In genomic region chr9:31980459-31980858, GRCm38 (mm10) we compare ENCODE assay signal across 19 mouse cellular contexts.
DNase-seq lines count a peak whose midpoint lies in the region; ATAC-seq and TF ChIP-seq lines count a peak whose summit lies in the region.
"Had no signal": no experiment of that assay in that cellular context is flagged by ENCODE, and none has a peak within 500 bp of the region (broad histone marks: within the 10 kb centered on the region; RNA-seq: fewer than 3 reads in every experiment).

No protein-coding gene starts in this region.

- no peaks in the 10 kb centered on the region for H3K27me3 ChIP-seq in heart, embryonic 11.5 days (ENCODE audit: control insufficient read depth, insufficient read depth, low read length)
- H3K27me3 ChIP-seq in heart, embryonic 16.5 days (ENCODE audit: control insufficient read depth, insufficient read depth, low read length), result no peaks in the 10 kb centered on the region
- H3K27me3 ChIP-seq in thymus, adult 2 months (ENCODE audit: control insufficient read depth, insufficient read depth, low read length), result no peaks in the 10 kb centered on the region
- H3K27me3 ChIP-seq: forebrain, embryonic 13.5 days; hindbrain, embryonic 13.5 days; kidney, embryonic 15.5 days had no signal

- TF ChIP-seq CTCF in thymus, adult 2 months (IDR thresholded peaks at IDR 0.05; ENCODE audit: borderline replicate concordance, control insufficient read depth, extremely low read depth, insufficient read depth, low read length, poor library complexity), result no peak

- no peak for DNase-seq in heart, postnatal 36 days
- DNase-seq in kidney, postnatal 10 days, result peak; percentile 2
- DNase-seq in kidney, adult 11 months, result no peak
- peak; percentile 17 for DNase-seq in heart, postnatal 4 days
- DNase-seq in thymus, adult 2 months, result no peak
- DNase-seq: adrenal gland, adult 2 months; adrenal gland, postnatal 25 days; cerebellum, adult 18-20 months; cerebellum, adult 9-11 months; cerebellum, postnatal 36 days; forebrain, postnatal 0 days; gastrocnemius, postnatal 36 days; kidney, adult 18-20 months had no signal

- peaks cover 3% of the 10 kb centered on the region; the same call in 1 of the 2 replicates for H3K36me3 ChIP-seq in heart, embryonic 11.5 days (ENCODE audit: control insufficient read depth, insufficient read depth, low read length)
- no peaks in the 10 kb centered on the region for H3K36me3 ChIP-seq in heart, embryonic 16.5 days (ENCODE audit: control insufficient read depth, insufficient read depth)
- no peaks in the 10 kb centered on the region for H3K36me3 ChIP-seq in thymus, adult 2 months (ENCODE audit: control insufficient read depth, insufficient read depth, low read length)
- H3K36me3 ChIP-seq: hindbrain, embryonic 13.5 days; kidney, embryonic 15.5 days had no signal

- intact Hi-C loops in heart, postnatal 36 days (cut with DNase I), result no loop called here

- no peak; the same call in 1 of the 2 replicates for ATAC-seq in heart, embryonic 11.5 days (replicated peaks; ENCODE audit: insufficient number of reproducible peaks, low FRiP score, low TSS enrichment)
- peak; percentile 88 for ATAC-seq in heart, embryonic 16.5 days (replicated peaks; ENCODE audit: extremely low read depth, insufficient read depth, low FRiP score)
- ATAC-seq: forebrain, embryonic 13.5 days; hindbrain, postnatal 0 days had no signal

- WGBS in heart, embryonic 11.5 days (ENCODE audit: insufficient replicate concordance), result 53% methylated on average over 5 of the region's 5 CpGs
- 51% methylated on average over 5 of the region's 5 CpGs for WGBS in heart, embryonic 16.5 days
- 98% methylated on average over 5 of the region's 5 CpGs for WGBS in thymus, adult 2 months

- H3K9me3 ChIP-seq in heart, embryonic 11.5 days (replicated peaks; ENCODE audit: control insufficient read depth, low read length), result peaks cover 3% of the 10 kb centered on the region; the same call in 1 of the 2 replicates
- H3K9me3 ChIP-seq in heart, embryonic 16.5 days (replicated peaks; ENCODE audit: control insufficient read depth, low read length), result peaks cover 9% of the 10 kb centered on the region
- H3K9me3 ChIP-seq: forebrain, embryonic 13.5 days had no signal

- no peak overlapping the region for H3K4me3 ChIP-seq in heart, embryonic 11.5 days (ENCODE audit: low read depth, low read length)
- H3K4me3 ChIP-seq in heart, embryonic 16.5 days (ENCODE audit: low read length), result peak overlapping the region; percentile 15; the same call in 1 of the 2 replicates
- no peak overlapping the region for H3K4me3 ChIP-seq in thymus, adult 2 months (ENCODE audit: control insufficient read depth, insufficient read depth, low read length)
- H3K4me3 ChIP-seq: forebrain, embryonic 13.5 days; hindbrain, embryonic 13.5 days; kidney, embryonic 15.5 days had no signal

- peak overlapping the region; percentile 9 for H3K4me2 ChIP-seq in heart, embryonic 11.5 days
- H3K4me2 ChIP-seq in heart, embryonic 16.5 days (ENCODE audit: low read depth, low read length), result peak overlapping the region; percentile 49
- H3K4me2 ChIP-seq: forebrain, embryonic 13.5 days; hindbrain, embryonic 13.5 days; kidney, embryonic 15.5 days had no signal

- H3K27ac ChIP-seq in heart, embryonic 11.5 days (ENCODE audit: low read depth, low read length), result peak overlapping the region; percentile 12; the same call in 1 of the 2 replicates
- peak overlapping the region; percentile 72 for H3K27ac ChIP-seq in heart, embryonic 16.5 days (ENCODE audit: low read length)
- H3K27ac ChIP-seq in thymus, adult 2 months (ENCODE audit: control insufficient read depth, insufficient read depth, low read length), result no peak overlapping the region
- H3K27ac ChIP-seq: forebrain, embryonic 13.5 days; hindbrain, embryonic 13.5 days; hindbrain, postnatal 0 days; kidney, embryonic 15.5 days had no signal

- TF ChIP-seq POLR2A in thymus, adult 2 months (IDR thresholded peaks at IDR 0.05; ENCODE audit: control insufficient read depth, extremely low read depth, insufficient read depth, low read length, poor library complexity), result no peak

- H3K4me1 ChIP-seq in heart, embryonic 11.5 days (ENCODE audit: control insufficient read depth, insufficient read depth, low read length), result peaks cover 13% of the 10 kb centered on the region
- H3K4me1 ChIP-seq in heart, embryonic 16.5 days (ENCODE audit: control insufficient read depth, insufficient read depth, low read length), result peaks cover 17% of the 10 kb centered on the region
- no peaks in the 10 kb centered on the region for H3K4me1 ChIP-seq in thymus, adult 2 months (replicated peaks; ENCODE audit: control insufficient read depth, insufficient read depth, low read length)
- H3K4me1 ChIP-seq: forebrain, embryonic 13.5 days; hindbrain, embryonic 13.5 days had no signal

- H3K9ac ChIP-seq in heart, embryonic 11.5 days (ENCODE audit: low read depth, low read length), result no peak overlapping the region
- no peak overlapping the region for H3K9ac ChIP-seq in heart, embryonic 16.5 days (ENCODE audit: low read length)
- H3K9ac ChIP-seq: forebrain, embryonic 13.5 days; forebrain, postnatal 0 days; hindbrain, embryonic 13.5 days; kidney, embryonic 15.5 days had no signal

Comparison
In these comparisons a context has a peak if more than half of its experiments do, and no peak if none do; other contexts are left out.
1. DNase-seq: peak in kidney, postnatal 10 days (single experiment) and heart, postnatal 4 days (single experiment); none in heart, postnatal 36 days (0 of 2), kidney, adult 11 months (single experiment) and thymus, adult 2 months (single experiment).